17 mouse cellular contexts compared by ENCODE assay signal in genomic region chr6:67226286-67226685, GRCm38 (mm10). TPM values are rescaled to one million over a fixed set of nuclear protein-coding genes. Genes with fewer than 3 reads are reported as not detected.
DNase-seq lines count a peak whose midpoint lies in the region; TF ChIP-seq lines count a peak whose summit lies in the region.
"Had no signal": no experiment of that assay in that cellular context is flagged by ENCODE, and none has a peak within 500 bp of the region (broad histone marks: within the 10 kb centered on the region; RNA-seq: fewer than 3 reads in every experiment).

No protein-coding gene starts in this region.

- DNase-seq in gastrocnemius, adult 8-10 months (ENCODE audit: low spot score in 2 of 2), result peak; percentile 3 to 28
- no peak for DNase-seq in gastrocnemius, postnatal 4 days (ENCODE audit: low spot score in 2 of 2)
- peak; percentile 3 for DNase-seq in thymus, postnatal 0 days (ENCODE audit: low spot score)
- DNase-seq in thymus, adult 2 months, result no peak
- DNase-seq in adrenal gland, postnatal 25 days, result no peak
- DNase-seq: adrenal gland, postnatal 10 days; cerebellum, adult 18-20 months; cerebellum, adult 9-11 months; cerebellum, postnatal 36 days; heart, postnatal 4 days had no signal

- no peaks in the 10 kb centered on the region for H3K79me2 ChIP-seq in myocyte (ENCODE audit: control insufficient read depth, insufficient read depth)

- WGBS in thymus, adult 2 months, result 84% methylated on average over 4 of the region's 4 CpGs

- no peak overlapping the region for H3ac ChIP-seq in myocyte (ENCODE audit: control insufficient read depth, insufficient read length)

- TF ChIP-seq CTCF in thymus, adult 2 months (IDR thresholded peaks at IDR 0.05; ENCODE audit: borderline replicate concordance, control insufficient read depth, extremely low read depth, insufficient read depth, low read length, poor library complexity), result no peak

- H3K27me3 ChIP-seq in thymus, adult 2 months (ENCODE audit: control insufficient read depth, insufficient read depth, low read length), result no peaks in the 10 kb centered on the region; the same call in 1 of the 2 replicates
- H3K27me3 ChIP-seq in myocyte (ENCODE audit: control insufficient read depth, insufficient read depth, insufficient read length), result no peaks in the 10 kb centered on the region
- H3K27me3 ChIP-seq: heart, embryonic 12.5 days had no signal

- no peaks in the 10 kb centered on the region for H3K36me3 ChIP-seq in thymus, adult 2 months (ENCODE audit: control insufficient read depth, insufficient read depth, low read length)
- no peaks in the 10 kb centered on the region for H3K36me3 ChIP-seq in myocyte (ENCODE audit: control insufficient read depth, insufficient read depth)
- H3K36me3 ChIP-seq: embryonic facial prominence, embryonic 15.5 days; forebrain, embryonic 10.5 days; G1E; heart, embryonic 12.5 days; hindbrain, embryonic 12.5 days had no signal

- no peak overlapping the region for H3K27ac ChIP-seq in thymus, adult 2 months (ENCODE audit: control insufficient read depth, insufficient read depth, low read length)
- H3K27ac ChIP-seq: embryonic facial prominence, embryonic 15.5 days; forebrain, embryonic 10.5 days; hindbrain, embryonic 12.5 days had no signal

- H3K4me3 ChIP-seq in thymus, adult 2 months (ENCODE audit: control insufficient read depth, insufficient read depth, low read length), result no peak overlapping the region
- H3K4me3 ChIP-seq in myocyte, result no peak overlapping the region
- H3K4me3 ChIP-seq: embryonic facial prominence, embryonic 15.5 days; erythroblast, embryonic 14.5 days; forebrain, embryonic 10.5 days; heart, embryonic 12.5 days; hindbrain, embryonic 12.5 days had no signal

- peaks cover 5% of the 10 kb centered on the region; the same call in 1 of the 2 replicates for H3K4me1 ChIP-seq in thymus, adult 2 months (replicated peaks; ENCODE audit: control insufficient read depth, insufficient read depth, low read length)

- no peak overlapping the region for H3K4me2 ChIP-seq in myocyte (ENCODE audit: low read depth)
- H3K4me2 ChIP-seq: embryonic facial prominence, embryonic 15.5 days; heart, embryonic 12.5 days; hindbrain, embryonic 12.5 days had no signal

- no peak for TF ChIP-seq POLR2A in thymus, adult 2 months (IDR thresholded peaks at IDR 0.05; ENCODE audit: control insufficient read depth, extremely low read depth, insufficient read depth, low read length, poor library complexity)
- no peak for TF ChIP-seq POLR2A in myocyte (IDR thresholded peaks at IDR 0.05; ENCODE audit: insufficient read length, low read depth)

TF ChIP-seq in myocyte, 11 proteins besides CTCF, POLR2A, EP300 and RAD21:
- TF ChIP-seq MYOG (IDR thresholded peaks at IDR 0.05; ENCODE audit: control insufficient read depth in 1 of 3, insufficient read depth in 1 of 3, insufficient read length in 2 of 3, low read depth in 2 of 3), result peak in 1 of 3 experiments; percentile 18
- TF ChIP-seq TCF12 (IDR thresholded peaks at IDR 0.05; ENCODE audit: insufficient read depth, poor library complexity, severe bottlenecking), result no peak
- TF ChIP-seq MYOD1 (IDR thresholded peaks at IDR 0.05; ENCODE audit: control insufficient read depth in 1 of 3, insufficient read length in 2 of 3, low read depth in 2 of 3), result peak in 2 of 3 experiments; percentile 26 to 68

RNA-seq across cellular contexts. Expression of gene Serbp1, which starts 11.7 kb away (rescaled TPM):
- 100 to 1,000 TPM; 174 to 282 (median 238) TPM for total RNA-seq in gastrocnemius, adult 8-10 months (2022)
- 100 to 1,000 TPM; 370 to 450 TPM for total RNA-seq in gastrocnemius, postnatal 4 days (2021)
- polyA plus RNA-seq in thymus, postnatal 0 days (2015; fragmentation: Nextera tagmentation; extraction: Ambion mirVana), result 518 and 533 TPM in 2 replicates
- polyA plus RNA-seq in thymus, adult 2 months (2012; rRNA removed), result 95.1 and 109 TPM in 2 replicates
- 379 TPM for polyA plus RNA-seq in myocyte (2012; fragmentation: generic; extraction: Trizol)
- 323 and 405 TPM in 2 replicates for total RNA-seq in adrenal gland, postnatal 25 days (2021)

Comparison
In these comparisons a context has a peak if more than half of its experiments do, and no peak if none do; other contexts are left out.
1. DNase-seq: peak in gastrocnemius, adult 8-10 months (2 of 2) and thymus, postnatal 0 days (single experiment); none in gastrocnemius, postnatal 4 days (0 of 2), thymus, adult 2 months (single experiment) and adrenal gland, postnatal 25 days (single experiment).